ENCODE assay signal across 8 mouse cellular contexts in genomic region chr4:128737825-128738610, GRCm38 (mm10). TPM values are rescaled to one million over a fixed set of nuclear protein-coding genes. Genes with fewer than 3 reads are reported as not detected.
A peak's percentile ranks its signal among the peaks of the same experiment; 100 is the strongest.
DNase-seq lines count a peak whose midpoint lies in the region; ATAC-seq and TF ChIP-seq lines count a peak whose summit lies in the region.

No protein-coding gene starts in this region.

- H3K27ac ChIP-seq in neural tube, embryonic 11.5 days (ENCODE audit: low read depth, low read length), result 0 out of 2 replicates have a peak overlapping the region, but pooled peaks have one; percentile 34
- peak overlapping the region; percentile 42 for H3K27ac ChIP-seq in limb, embryonic 11.5 days (replicated peaks; ENCODE audit: low read depth, low read length)
- peak overlapping the region; percentile 61 for H3K27ac ChIP-seq in stomach, postnatal 0 days (replicated peaks)

- DNase-seq in cerebellum, postnatal 10 days, result peak; percentile 64 to 76
- DNase-seq in cerebellum, adult 11-12 months, result no peak
- DNase-seq in neural tube, embryonic 11.5 days (ENCODE audit: low spot score), result no peak
- no peak for DNase-seq in neural tube, embryonic 10.5 days (ENCODE audit: extremely low spot score, low spot score)
- DNase-seq in limb, embryonic 11.5 days (ENCODE audit: low spot score), result no peak
- peak; percentile 58 for DNase-seq in stomach, postnatal 0 days (ENCODE audit: low spot score)
- no peak for DNase-seq in gastrocnemius, postnatal 14 days
- no peak for DNase-seq in frontal cortex, postnatal 36 days (ENCODE audit: low spot score in 2 of 2)

- H3K4me1 ChIP-seq in neural tube, embryonic 11.5 days (ENCODE audit: control insufficient read depth, insufficient read depth, low read length), result peaks cover 52% of the 10 kb centered on the region
- H3K4me1 ChIP-seq in limb, embryonic 11.5 days (ENCODE audit: control insufficient read depth, insufficient read depth, low read length), result peaks cover 29% of the 10 kb centered on the region
- peaks cover 31% of the 10 kb centered on the region for H3K4me1 ChIP-seq in stomach, postnatal 0 days (replicated peaks; ENCODE audit: control insufficient read depth, insufficient read depth)

- no peak for TF ChIP-seq CTCF in stomach, postnatal 0 days (IDR thresholded peaks at IDR 0.05; ENCODE audit: low read depth)

- intact Hi-C loops in gastrocnemius, postnatal 14 days (cut with DNase I; ENCODE audit: low total_unique reads), result no loop called here

- H3K36me3 ChIP-seq in neural tube, embryonic 11.5 days (ENCODE audit: control insufficient read depth, insufficient read depth, low read length), result 0 out of 2 replicates have a peak, but pooled peaks cover 2% of the 10 kb centered on the region
- peaks cover 3% of the 10 kb centered on the region; the same call in 1 of the 2 replicates for H3K36me3 ChIP-seq in limb, embryonic 11.5 days (ENCODE audit: control insufficient read depth, insufficient read depth, low read length)
- no peaks in the 10 kb centered on the region for H3K36me3 ChIP-seq in stomach, postnatal 0 days (ENCODE audit: control insufficient read depth, insufficient read depth, low read length)

- no peak for ATAC-seq in neural tube, embryonic 11.5 days (ENCODE audit: insufficient read depth, low FRiP score, low TSS enrichment)
- no peak for ATAC-seq in limb, embryonic 11.5 days (ENCODE audit: insufficient number of reproducible peaks, low FRiP score, low TSS enrichment, low read depth)
- ATAC-seq in stomach, postnatal 0 days (ENCODE audit: low FRiP score, low TSS enrichment), result no peak

- no peak overlapping the region for H3K4me3 ChIP-seq in neural tube, embryonic 11.5 days (ENCODE audit: low read depth, low read length)
- no peak overlapping the region for H3K4me3 ChIP-seq in limb, embryonic 11.5 days (ENCODE audit: low read depth, low read length)
- H3K4me3 ChIP-seq in stomach, postnatal 0 days (ENCODE audit: low read depth, low read length), result no peak overlapping the region

- H3K9me3 ChIP-seq in neural tube, embryonic 11.5 days (ENCODE audit: control insufficient read depth, low read length), result no peaks in the 10 kb centered on the region
- no peaks in the 10 kb centered on the region for H3K9me3 ChIP-seq in limb, embryonic 11.5 days (ENCODE audit: control insufficient read depth, low read length)
- no peaks in the 10 kb centered on the region for H3K9me3 ChIP-seq in stomach, postnatal 0 days (ENCODE audit: control insufficient read depth, low read length)

- 82% methylated on average over 14 of the region's 14 CpGs for WGBS in neural tube, embryonic 11.5 days
- 83% methylated on average over 14 of the region's 14 CpGs for WGBS in limb, embryonic 11.5 days
- 41% methylated on average over 14 of the region's 14 CpGs for WGBS in stomach, postnatal 0 days

- no peaks in the 10 kb centered on the region for H3K27me3 ChIP-seq in neural tube, embryonic 11.5 days (ENCODE audit: control insufficient read depth, insufficient read depth, low read length)
- H3K27me3 ChIP-seq in limb, embryonic 11.5 days (ENCODE audit: control insufficient read depth, insufficient read depth, low read length), result no peaks in the 10 kb centered on the region
- no peaks in the 10 kb centered on the region for H3K27me3 ChIP-seq in stomach, postnatal 0 days (ENCODE audit: control insufficient read depth, insufficient read depth, low read length)

- no peak for TF ChIP-seq EP300 in stomach, postnatal 0 days (optimal IDR thresholded peaks at IDR 0.05)

- 0 out of 2 replicates have a peak overlapping the region, but pooled peaks have one; percentile 7 for H3K4me2 ChIP-seq in neural tube, embryonic 11.5 days (ENCODE audit: low read depth)
- H3K4me2 ChIP-seq in limb, embryonic 11.5 days (ENCODE audit: low read depth, severe bottlenecking), result no peak overlapping the region
- no peak overlapping the region for H3K4me2 ChIP-seq in stomach, postnatal 0 days (replicated peaks; ENCODE audit: low read depth)

- H3K9ac ChIP-seq in neural tube, embryonic 11.5 days (ENCODE audit: low read length), result peak overlapping the region; percentile 32
- no peak overlapping the region for H3K9ac ChIP-seq in limb, embryonic 11.5 days (ENCODE audit: low read length)
- H3K9ac ChIP-seq in stomach, postnatal 0 days (ENCODE audit: low read length), result no peak overlapping the region

RNA-seq across cellular contexts. Expression of gene A3galt2, which starts 17.1 kb away (rescaled TPM):
- polyA plus RNA-seq in neural tube, embryonic 11.5 days (2014; fragmentation: Nextera tagmentation; extraction: Ambion mirVana), result 0.33 and 0.45 TPM in 2 replicates
- polyA plus RNA-seq in limb, embryonic 11.5 days (2014; fragmentation: Nextera tagmentation; extraction: Ambion mirVana), result 0.06 and 0.28 TPM in 2 replicates
- polyA plus RNA-seq in stomach, postnatal 0 days (2015; fragmentation: Nextera tagmentation; extraction: Ambion mirVana), result 0.02 TPM in 1 of 2 replicates, not detected in the other
- total RNA-seq in gastrocnemius, postnatal 14 days (2021), result under 1 TPM; 0.06 to 0.18 TPM

Comparison
In these comparisons a context has a peak if more than half of its experiments do, and no peak if none do; other contexts are left out.
1. DNase-seq: peak in cerebellum, postnatal 10 days (2 of 2) and stomach, postnatal 0 days (single experiment); none in cerebellum, adult 11-12 months (single experiment), neural tube, embryonic 11.5 days (single experiment), neural tube, embryonic 10.5 days (single experiment), limb, embryonic 11.5 days (single experiment), gastrocnemius, postnatal 14 days (single experiment) and frontal cortex, postnatal 36 days (0 of 2).
2. Peak in every context shown above with its lines, with median percentiles within 50 percentile points of each other: H3K27ac ChIP-seq.